Mouse (Mus musculus) megakaryocyte, embryonic 14.5 days (primary cell): ENCODE data around the gene Wdfy3.

Source experiments
- FLI1 ChIP-seq: IDR thresholded peaks from 2 replicates; pipeline ENCODE4 v1.6.1; 2012; ENCODE audit warnings: low read length, inconsistent platforms, mixed read lengths
- GATA1 ChIP-seq: IDR thresholded peaks from 3 replicates; pipeline ENCODE4 v1.6.1; 2012; ENCODE audit warnings: mixed read lengths, low read length, inconsistent platforms, borderline replicate concordance

DNA sequence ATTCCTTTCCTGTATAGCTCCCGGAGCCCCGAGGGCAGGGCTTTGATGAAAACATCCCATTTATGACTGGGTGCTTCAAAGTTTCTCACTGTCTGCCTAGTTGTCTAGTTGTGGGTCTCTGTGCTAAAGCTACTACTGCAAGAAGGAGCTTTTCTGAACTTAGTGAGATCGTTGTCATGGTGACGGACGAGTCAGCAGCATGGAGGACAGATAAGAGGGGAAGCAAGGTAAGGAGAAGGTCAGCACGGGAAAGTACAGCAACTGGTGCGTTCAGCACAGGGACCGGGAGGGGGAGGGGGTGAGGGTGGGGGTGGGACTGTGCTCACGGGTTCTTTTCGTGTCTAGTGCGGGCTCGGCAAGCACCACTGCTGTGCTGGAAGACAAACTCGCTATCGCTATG, 43.3 kb upstream of the Wdfy3 start:
- TF ChIP-seq GATA1 (no peak), FLI1 (no peak)
